Mouse (Mus musculus) left cerebral cortex, adult 8-10 months (tissue): ENCODE data around the gene Zxdc. TPM values are rescaled to one million over a fixed set of nuclear protein-coding genes. Genes with fewer than 3 reads are reported as not detected.

Source experiments
- DNase-seq, 2 experiments: peaks; one replicate each; pipeline ENCODE4 v3.0.0; 2022; ENCODE audit warnings: low spot score in 2 of 2
- total RNA-seq, 4 experiments: library from RNA; stranded (reverse); gene quantifications; 2 replicates each; pipeline ENCODE4 v1.2.4; 2022

Zxdc gene
- total RNA-seq, 4 experiments from 2014 or later: 28.3 to 32.6 (median 29.6) TPM

DNA sequence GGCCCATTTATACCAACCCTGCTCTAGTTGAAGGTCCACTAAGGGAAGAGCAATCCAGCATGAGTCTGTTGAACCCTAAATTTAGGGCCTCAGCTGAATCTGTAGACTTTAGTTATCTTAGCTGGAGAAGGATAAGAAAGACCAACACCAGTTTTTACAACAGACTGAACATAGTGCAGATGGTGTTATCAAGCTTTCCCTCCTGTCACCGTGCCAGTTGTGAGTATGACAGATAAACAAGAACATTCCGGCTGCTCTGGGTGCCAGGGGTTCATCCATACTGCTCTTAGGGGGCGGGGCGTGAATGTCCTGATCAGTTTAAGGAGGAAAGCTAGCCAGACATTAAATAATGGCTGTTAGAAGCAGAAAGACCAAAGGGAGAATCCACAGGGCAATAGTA lies 5.4 kb downstream of the Zxdc start:
- no peak for DNase-seq

DNA sequence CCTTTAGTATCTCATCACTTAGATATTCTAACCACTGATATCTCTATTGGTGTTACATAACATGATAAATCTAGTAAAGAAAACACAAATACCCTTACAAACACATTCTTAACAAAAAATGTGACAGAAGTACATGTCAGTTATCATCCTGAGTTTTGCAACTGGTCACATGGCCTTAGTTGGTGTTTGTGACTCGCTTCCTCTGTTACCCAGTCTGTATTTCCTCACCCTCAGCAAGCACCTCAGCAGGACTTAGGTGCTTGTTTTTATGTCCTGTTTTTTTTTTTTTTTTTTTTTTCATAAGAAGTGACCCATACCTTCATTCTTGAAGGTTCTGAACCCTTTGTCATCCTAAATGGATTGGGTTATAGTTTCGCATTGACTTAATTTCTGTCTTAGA lies 8.4 kb downstream of the Zxdc start:
- DNase-seq: no peak

DNA sequence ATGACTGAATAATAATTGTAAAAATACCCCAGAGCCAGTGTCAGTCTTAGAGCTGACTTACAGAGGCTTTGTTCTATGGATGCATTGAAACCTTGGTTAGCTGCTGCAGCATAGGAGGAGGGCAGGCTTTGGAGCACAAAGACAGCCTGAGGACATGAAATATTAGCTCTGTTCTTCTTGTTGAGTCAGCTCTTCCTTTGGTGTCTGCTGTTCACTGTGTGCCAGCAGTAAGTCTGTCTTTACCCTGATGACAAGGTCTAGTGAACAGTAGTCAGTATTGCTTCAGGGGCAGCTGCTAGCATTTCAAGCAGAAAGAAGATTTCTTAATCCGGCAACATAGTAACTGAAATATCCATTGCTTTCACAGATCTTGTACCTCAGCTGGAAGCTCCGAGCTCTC lies 12.2 kb downstream of the Zxdc start:
- no peak for DNase-seq

DNA sequence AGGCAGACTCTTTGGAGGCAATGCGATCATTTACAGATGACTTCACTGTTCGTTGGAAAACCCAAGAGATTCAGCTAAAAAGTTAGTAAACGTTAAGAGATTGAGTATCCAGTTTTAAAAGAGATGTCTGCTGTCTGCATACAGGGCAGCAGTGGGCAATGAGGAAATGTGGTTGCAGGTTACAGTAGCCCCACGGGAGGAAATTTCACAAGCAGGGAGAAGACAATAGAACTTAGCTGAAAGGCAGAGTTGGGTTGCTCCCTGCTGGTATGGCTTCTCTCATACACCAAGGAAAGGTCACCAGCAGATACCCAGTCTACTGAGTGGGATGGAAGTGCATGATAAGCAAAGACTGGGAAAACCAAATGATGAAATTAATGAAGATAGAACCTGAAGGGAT lies 21.3 kb downstream of the Zxdc start:
- DNase-seq: no peak

DNA sequence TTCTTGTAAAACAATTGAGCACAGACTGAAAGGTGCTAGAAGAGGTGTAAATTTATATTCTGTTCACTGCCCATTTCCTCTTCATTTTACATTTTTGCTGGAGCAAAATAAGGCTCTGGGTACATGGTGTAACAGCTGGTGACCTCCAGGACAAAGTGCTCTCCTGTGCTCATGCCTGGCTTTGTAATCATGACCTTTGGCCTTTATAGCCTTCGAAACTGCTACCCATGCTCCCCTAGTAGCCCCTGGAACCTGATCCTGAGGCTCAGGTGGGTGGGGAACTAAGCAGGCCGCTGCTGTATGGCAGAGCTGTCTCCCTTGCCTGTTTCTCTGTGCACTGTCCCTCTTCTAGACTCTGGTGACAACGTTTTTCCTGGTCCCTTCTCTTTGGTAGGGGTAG lies 24.7 kb downstream of the Zxdc start:
- no peak for DNase-seq

DNA sequence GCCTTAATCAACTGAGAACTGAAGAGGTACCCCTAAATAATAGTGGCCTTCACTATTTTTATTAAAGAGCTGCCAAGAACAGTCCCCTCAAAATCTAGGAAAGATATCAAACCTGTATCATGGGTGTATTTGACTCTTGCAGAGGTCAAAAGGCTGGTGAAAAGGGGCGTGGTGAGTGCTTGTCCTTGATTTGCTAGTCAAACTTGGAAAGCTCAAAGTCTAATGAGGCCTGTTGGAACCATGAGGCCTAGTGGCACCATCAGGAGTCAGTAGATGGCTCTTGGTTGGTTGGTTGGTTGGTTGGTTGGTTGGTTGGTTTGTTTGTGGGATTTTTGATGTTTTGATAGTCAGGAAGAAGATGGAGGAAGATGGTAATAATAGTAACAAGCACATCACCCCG lies 26.5 kb downstream of the Zxdc start:
- no peak for DNase-seq

DNA sequence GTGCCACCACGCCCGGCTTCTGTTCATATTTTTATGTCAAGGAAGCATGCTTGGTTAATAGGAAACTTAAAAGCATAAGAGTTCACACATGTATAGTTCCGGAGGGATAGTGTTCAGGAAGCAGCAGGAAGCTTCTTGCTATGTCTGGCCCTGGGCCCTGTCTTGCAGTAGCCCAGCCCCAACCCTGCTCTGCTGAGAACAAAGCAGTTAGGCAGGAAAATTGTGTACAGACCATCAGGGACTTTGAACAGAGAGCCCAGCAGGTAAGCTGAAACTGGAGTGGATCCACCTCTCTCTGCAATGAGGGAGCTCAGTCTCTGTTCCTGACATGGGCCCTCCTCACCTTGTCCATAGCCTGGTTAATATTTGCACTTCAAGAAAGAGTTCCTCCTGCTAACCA lies 28.0 kb downstream of the Zxdc start:
- DNase-seq: no peak

DNA sequence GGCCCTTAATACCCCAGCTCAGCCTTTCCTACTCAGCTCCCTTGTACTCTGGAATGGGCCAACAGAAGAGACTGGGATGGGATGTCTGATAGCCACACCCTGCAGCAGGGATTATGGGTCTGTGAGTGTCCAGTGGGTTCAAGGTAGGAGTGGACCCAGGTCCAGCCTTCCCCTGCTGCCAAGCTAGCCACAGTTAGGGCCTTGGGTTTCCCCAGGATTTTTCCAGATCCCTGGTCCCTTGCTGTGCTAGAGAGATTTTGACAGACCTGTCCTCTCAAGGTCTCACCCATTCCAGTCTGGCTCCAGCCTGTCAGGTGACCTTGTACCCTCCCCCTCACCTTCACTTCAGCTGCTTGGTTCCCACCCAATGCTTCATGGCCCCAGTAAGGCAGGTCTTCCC lies 39.3 kb downstream of the Zxdc start:
- DNase-seq: no peak

DNA sequence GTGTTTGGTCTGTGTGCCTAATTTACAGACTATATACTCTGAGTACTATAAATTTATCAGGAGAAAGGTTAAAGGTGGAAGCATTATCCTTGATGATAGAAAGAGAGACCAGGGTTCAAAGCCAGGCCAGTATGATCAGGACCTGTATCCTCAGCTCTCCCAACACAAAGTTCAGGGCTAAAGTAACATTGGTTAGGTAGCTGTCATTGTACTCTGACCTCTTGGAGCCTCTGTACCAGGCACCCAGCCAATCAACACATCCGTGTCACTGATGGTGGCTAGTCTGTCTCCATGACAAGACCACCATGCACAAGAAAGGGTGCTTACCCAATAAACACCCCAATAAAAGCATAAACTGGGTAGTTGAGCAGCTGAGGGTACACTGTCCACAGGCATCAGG lies 41.7 kb downstream of the Zxdc start:
- DNase-seq: no peak

DNA sequence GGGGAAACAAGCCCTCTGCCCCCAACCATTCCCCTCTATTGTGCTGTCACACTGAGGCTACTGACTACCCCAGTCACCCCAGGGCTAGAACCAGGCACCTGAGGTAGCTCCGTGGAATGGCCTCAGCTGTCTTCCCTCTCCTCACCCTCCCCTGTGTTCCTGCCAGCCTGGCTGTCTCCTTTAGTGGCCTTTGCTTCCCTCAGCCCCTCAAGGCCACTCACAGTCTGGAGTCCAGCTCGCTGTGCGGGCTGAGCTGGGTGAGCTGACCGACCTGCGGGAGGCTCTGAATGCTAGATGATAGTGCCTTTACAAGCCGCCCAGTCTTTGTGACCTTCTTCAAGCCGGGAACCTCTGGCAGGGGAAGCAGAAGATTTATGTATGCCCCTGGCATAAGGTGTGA lies 42.6 kb downstream of the Zxdc start:
- DNase-seq: no peak

DNA sequence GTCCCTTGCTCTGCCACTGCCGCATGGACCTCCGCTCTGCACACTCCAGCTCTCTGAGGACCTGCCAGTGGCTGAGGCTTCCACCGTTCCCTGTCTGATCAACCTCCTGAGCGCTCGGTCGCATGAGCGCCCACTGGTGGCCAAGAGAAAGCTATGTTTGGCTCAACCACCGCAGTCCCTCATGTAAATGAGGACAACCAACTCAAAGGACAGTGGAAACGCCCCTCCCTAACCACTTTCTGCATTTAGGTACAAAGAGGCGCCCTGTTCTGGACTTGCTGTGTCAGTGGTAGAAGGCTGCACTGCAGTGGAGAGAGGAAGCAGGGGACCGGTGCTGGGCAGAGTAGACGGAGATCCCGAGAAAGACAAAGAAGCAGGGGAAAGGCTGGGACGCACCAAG lies 53.3 kb downstream of the Zxdc start:
- peak; percentile 50 to 75 for DNase-seq

DNA sequence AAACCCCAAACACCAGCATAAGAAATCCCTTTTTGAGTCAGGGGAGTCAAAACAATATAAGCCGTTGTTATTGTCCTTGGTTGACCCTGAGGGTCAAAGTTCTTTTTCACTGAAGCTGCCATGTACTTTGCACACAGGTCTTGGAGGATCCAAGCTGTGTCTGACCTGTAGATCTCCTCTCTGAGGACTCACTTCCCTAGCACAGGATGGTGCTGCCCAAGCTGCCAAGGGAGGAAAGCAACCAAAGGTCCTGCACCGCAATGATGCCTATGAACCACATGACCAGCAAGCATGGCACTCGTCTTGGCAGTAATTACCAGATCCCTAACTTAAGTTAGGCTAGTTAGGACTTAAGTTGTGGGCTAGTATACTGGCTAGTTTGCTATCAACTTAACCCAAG lies 56.1 kb downstream of the Zxdc start:
- no peak for DNase-seq

DNA sequence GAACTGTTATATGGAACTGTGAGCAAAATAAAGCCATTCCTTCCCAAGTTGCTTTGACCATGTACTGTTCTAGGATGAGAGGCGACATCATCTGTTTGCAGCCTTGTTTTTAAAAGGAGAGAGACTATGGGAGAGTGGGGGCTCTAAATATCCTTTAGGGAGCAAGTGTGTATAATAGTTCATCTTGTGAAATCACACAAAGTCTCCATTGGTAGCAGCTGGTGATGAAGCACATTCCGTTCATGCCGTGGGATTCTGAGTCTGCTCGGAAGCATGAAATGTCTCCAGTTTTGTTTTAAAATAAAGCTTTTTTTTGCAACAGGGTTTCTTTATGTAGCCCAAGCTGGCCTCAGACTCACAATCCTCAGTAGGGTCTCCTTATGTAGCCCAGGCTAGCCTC lies 56.7 kb downstream of the Zxdc start:
- DNase-seq: no peak

DNA sequence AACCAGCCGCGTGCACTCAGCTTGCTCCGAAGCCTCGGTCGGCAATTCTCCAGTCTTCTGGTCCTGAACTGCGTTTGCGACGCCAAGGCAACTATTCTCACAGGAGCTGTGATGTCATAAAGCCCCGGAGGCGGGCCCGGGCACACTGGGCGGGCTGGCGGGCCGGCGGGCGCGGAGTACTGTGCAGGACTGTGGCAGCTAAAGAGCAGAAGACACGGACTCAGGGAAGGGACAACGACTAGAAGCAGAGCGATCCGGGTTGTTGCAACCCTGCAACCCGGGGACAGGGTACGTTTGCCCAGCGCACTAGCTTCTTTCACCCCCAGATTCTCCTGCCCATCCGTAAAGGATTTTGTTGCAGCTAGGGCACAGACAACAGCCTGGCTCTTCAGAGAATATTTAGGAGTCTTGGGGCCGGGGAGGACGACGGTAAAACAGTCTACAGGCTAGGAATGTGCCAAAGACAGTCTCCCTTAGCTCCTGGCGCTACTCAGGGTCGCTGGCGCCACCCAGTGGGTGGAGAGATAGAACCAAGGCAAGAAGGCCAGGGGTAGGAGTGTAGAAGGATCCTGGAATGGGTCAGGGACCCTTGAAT lies 59.2 kb downstream of the Zxdc start, which contains the start of gene Cfap100:
Gene Cfap100 (minus strand): TSS at position 418 of the 595 bp plus-strand sequence.
- DNase-seq: peak; percentile 54 to 59

DNA sequence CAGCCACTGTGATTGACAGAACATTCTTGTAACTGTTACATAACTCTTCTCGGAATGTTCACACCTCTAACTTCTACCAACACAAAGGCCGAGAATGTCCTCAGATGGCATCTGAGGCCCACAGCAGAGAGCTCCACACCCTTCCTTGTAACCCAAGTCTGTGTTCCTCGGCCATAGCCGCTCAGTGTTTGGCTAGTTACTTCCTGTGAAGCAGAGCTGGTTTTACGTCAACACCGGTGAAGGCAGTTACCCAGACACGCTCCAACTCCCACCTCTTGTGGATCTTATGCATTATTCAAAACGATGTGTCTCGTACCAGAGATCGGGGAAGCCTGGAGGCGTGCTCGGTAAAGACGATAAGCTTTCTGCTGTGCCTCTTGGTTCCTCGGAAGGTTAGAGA lies 60.6 kb downstream of the Zxdc start:
- peak; percentile 43 to 62 for DNase-seq

DNA sequence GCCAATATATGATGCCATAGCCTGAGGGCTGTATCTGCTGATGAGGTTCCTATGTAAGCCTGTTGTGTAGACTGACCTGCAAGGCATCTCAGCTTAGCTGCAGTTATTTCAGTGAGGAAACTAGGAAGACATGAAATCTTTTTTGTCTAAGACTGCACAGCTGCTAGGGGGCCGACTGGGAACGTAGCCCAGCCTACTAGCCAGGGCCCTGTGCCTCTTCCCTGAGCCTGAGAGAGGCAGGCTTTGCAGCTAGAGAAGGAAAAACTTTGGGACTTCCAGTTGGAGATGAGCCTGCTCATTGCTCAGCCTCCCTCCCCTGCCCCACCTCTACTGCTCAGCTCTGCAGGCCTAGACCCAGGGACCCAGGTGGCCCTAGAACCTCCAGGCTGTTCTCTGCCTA lies 62.2 kb downstream of the Zxdc start:
- DNase-seq: peak in 1 of 2 experiments; percentile 65

DNA sequence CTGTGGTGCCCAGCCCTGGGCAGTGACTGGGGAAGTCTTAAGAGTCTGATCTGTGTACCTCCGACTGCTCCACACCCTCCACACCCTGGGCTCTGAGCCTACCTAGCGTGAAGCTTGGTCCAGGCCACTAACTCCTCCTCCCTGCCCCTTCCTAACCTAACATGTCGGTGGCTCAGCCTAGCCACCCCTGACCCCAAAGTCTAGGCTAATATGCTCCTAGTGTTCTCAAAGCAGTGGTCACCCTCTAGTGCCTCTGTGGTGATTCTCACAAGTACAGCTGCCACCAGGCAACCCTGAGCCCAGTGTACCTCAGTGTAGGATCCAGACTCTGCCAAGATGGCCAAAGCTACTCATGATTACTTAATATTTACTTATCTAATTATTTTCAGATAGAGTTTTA lies 65.4 kb downstream of the Zxdc start:
- DNase-seq: no peak

DNA sequence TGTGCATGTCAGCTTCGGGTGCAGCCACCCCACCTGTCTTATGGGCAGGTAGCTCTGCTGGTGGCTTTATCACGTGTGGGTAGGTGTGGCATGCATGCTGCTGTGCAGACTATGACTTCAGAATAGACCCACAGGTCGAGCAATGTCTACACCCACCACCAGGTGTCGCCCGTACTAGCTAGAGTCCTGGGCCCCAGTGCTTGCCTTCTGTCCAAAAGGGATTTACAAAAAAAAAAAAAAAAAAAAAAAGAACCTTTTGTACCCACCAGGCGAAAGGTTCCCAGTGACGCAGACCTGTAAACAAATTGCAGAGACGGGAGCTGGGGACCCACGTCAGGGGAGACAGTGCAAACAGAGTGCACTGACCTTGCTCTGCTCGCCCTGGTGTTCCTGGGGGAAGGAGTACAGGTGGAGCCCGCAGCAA lies 65.9 kb downstream of the Zxdc start:
- peak; percentile 66 to 70 for DNase-seq

DNA sequence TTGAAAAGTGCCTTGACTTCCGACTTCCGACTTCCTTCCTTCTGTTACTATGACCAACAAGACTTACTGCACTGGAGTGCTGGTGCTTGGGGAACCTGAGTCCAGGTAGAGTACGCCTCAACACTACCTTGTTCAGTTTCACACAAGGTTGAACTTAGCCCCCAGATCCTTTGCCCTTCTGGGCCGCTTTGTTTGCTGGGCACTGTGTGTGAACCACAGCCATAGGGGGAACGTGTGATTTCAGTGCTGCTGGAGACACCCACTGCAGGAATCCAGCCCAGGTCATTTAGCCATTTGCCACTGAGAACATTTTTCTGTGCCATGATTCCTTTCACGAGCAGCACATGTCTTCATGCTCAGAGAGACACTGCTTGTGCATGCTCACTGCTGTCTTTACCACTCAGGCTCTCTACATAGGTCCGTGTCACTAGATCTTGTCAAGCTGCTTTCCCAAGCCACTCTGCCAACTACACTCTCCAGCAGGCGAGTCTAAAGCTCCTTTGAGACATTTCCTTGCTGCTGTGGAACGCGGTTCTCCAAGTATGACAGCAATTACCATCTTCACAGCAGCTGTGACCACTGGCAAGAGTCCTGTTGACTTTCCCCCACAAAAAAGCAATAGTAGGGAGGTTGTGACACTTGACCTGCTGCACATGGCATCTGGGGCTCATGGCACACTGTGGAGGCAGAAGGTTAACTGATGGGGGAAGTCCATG lies 67.1 kb downstream of the Zxdc start:
- no peak for DNase-seq

DNA sequence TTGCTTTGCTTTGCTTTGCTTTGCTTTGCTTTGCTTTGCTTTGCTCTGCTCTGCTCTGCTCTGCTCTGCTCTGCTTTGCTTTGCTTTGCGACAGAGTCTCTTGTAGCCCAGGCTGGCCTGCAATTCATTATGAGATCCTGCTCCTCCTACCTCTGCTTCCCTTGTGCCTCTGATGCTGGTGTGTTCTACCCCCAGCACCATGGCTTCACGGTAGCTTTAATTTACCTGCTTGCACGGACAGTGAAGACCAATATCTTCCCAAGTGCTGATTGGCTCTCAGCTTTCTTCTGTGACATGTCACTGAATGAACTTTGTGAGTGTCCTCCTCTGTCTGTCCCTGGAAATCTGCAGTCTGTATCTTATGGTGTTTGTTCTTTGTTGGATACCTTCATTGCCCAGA lies 67.7 kb downstream of the Zxdc start:
- no peak for DNase-seq

DNA sequence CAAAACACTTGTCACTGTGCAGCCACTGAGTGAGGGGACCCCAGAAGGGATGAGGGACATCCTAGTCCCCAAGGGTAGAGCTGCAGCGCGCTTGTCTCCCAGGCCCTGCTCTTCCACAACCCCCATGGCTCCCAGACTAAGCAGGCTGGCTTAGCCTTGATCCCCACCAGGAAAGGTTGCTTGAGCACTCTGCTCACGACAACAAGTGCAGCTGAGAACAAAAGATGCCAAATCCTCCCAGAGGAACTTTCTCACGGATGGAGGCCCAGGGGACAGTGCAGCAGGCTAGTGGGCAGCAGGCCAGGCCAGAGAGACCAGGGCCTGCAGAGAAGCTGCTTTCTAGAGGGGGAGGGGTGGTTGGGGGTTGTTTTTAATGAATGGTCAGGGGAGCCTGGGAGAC lies 77.6 kb downstream of the Zxdc start:
- DNase-seq: no peak

DNA sequence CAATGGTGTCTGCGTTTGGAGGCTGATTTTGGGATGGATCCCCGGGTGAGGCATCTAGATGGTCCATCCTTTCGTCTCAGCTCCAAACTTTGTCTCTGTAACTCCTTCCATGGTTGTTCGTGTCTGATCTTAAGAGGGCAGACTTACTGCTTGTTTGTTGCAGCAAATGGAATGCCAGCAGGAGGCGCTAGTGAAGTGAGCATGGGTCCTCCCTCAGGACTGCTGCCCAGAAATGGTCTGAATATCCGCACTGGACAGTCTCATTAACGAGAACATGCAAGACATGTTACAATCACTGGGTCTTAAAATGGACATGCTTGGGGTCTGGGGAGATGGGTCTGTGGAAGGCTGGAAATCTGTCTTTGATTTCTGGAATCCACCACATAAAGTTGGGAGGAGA lies 80.9 kb downstream of the Zxdc start:
- DNase-seq: peak; percentile 59 to 61

DNA sequence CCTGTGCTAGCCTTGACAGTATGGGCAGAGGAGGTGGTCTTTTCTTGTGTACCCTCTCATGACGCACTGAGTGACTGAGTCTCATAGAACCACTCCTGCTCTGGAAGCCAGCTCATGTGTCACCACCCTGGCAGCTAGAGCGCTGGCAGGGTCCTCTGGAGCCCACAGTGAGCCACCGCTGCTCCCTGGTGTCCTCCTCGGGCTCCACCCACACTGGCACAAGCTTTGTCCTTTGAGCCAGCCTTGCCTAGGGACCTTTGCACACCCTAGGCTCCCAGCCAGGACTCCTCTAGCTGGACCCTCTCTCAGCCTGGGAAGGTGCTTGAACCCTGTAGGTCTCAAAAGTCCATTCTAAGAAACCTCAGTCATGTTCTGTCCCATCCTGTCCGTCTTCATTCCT lies 81.4 kb downstream of the Zxdc start:
- peak in 1 of 2 experiments; percentile 43 for DNase-seq
